Mouse (Mus musculus) granulocyte monocyte progenitor cell, adult 5-6 weeks (primary cell): ENCODE data around the gene Ppp6r3. TPM values are rescaled to one million over a fixed set of nuclear protein-coding genes. Genes with fewer than 3 reads are reported as not detected.

Source experiments
- total RNA-seq, 2 experiments: library from RNA; stranded (forward) in 1 of 2; stranded (reverse) in 1 of 2; fragments of 200-712, 200-1000 nt in 1 of 2; fragments of >200 nt in 1 of 2; fragmentation: Nextera tagmentation in 1 of 2; gene quantifications; 2 replicates each; pipeline ENCODE4 v1.2.3; 2014 to 2017

The Ppp6r3 gene
- total RNA-seq, 2 experiments from 2014 or later, result 97.9 to 106 TPM

Other genes starting within 250 kb of the Ppp6r3 start
- gene Tesmin, start 186.9 kb downstream of the Ppp6r3 start, total RNA-seq (2014; fragmentation: Nextera tagmentation), result 0.71 and 0.96 TPM in 2 replicates
- 0.88 and 1.1 TPM in 2 replicates for gene Tesmin, start 186.9 kb downstream of the Ppp6r3 start, total RNA-seq (2017)
- not detected in 2 replicates for gene Gal, start 161.2 kb downstream of the Ppp6r3 start, total RNA-seq (2014; fragmentation: Nextera tagmentation)
- not detected in 2 replicates for gene Gal, start 161.2 kb downstream of the Ppp6r3 start, total RNA-seq (2017)
- gene Lrp5, start 110.8 kb upstream of the Ppp6r3 start, total RNA-seq (2014; fragmentation: Nextera tagmentation), result 28.0 and 36.6 TPM in 2 replicates
- 12.5 and 15.1 TPM in 2 replicates for gene Lrp5, start 110.8 kb upstream of the Ppp6r3 start, total RNA-seq (2017)
- gene 1810055G02Rik, start 132.5 kb upstream of the Ppp6r3 start, total RNA-seq (2014; fragmentation: Nextera tagmentation), result 10.0 and 13.4 TPM in 2 replicates
- 4.5 and 9.0 TPM in 2 replicates for gene 1810055G02Rik, start 132.5 kb upstream of the Ppp6r3 start, total RNA-seq (2017)
- gene Kmt5b, start 191.7 kb upstream of the Ppp6r3 start, total RNA-seq (2014; fragmentation: Nextera tagmentation), result 28.2 and 38.5 TPM in 2 replicates
- 37.0 and 41.4 TPM in 2 replicates for gene Kmt5b, start 191.7 kb upstream of the Ppp6r3 start, total RNA-seq (2017)